Comparison of ENCODE assay signal across 14 mouse cellular contexts in genomic region chr13:99307930-99308359, GRCm38 (mm10). TPM values are rescaled to one million over a fixed set of nuclear protein-coding genes. Genes with fewer than 3 reads are reported as not detected.
A peak's percentile ranks its signal among the peaks of the same experiment; 100 is the strongest.
DNase-seq lines count a peak whose midpoint lies in the region; ATAC-seq and TF ChIP-seq lines count a peak whose summit lies in the region.
"Had no signal": no experiment of that assay in that cellular context is flagged by ENCODE, and none has a peak within 500 bp of the region (broad histone marks: within the 10 kb centered on the region; RNA-seq: fewer than 3 reads in every experiment).

No protein-coding gene starts in this region.

- peak; percentile 71 for DNase-seq in kidney, adult 2 months
- no peak for DNase-seq in kidney, postnatal 25 days
- DNase-seq in Patski (ENCODE audit: low read depth, low spot score): peak; percentile 78
- peak; percentile 56 to 60 for DNase-seq in heart, adult 9 months (ENCODE audit: low spot score in 2 of 2)
- peak; percentile 65 for DNase-seq in kidney, postnatal 14 days
- no peak for DNase-seq in ovary, postnatal 10 days (ENCODE audit: low spot score)
- no peak for DNase-seq in left cerebral cortex, adult 2 months (ENCODE audit: extremely low spot score in 1 of 2, low spot score in 2 of 2)
- DNase-seq: cerebellum, postnatal 14 days; retina, postnatal 1 day had no signal

- in situ Hi-C loops in Patski (cut with MboI; ENCODE audit: low pct_unique_long_range_greater_than_20kb): loop anchor here (5.0 kb wide), 1 partner anchor 131 kb away; no protein-coding TSS in a partner anchor

- WGBS in kidney, adult 2 months: 53% methylated on average over 5 of the region's 5 CpGs

- POLR2A ChIA-PET in Patski (lab: Charles Lee): no interaction called here

- TF ChIP-seq CTCF in kidney, adult 2 months (conservative IDR thresholded peaks at IDR 0.05; ENCODE audit: insufficient read depth, insufficient read length, low read depth, low read length): no peak
- TF ChIP-seq CTCF in Patski (IDR thresholded peaks at IDR 0.05): no peak
- TF ChIP-seq CTCF in left cerebral cortex, adult 2 months (IDR thresholded peaks at IDR 0.05): no peak

- H3K4me3 ChIP-seq in kidney, adult 2 months (ENCODE audit: insufficient read depth, low read depth, low read length): no peak overlapping the region
- no peak overlapping the region for H3K4me3 ChIP-seq in left cerebral cortex, adult 2 months
- H3K4me3 ChIP-seq: forebrain, embryonic 10.5 days had no signal

- no peak overlapping the region for H3K27ac ChIP-seq in kidney, adult 2 months (ENCODE audit: insufficient read depth, low read depth, low read length)
- H3K27ac ChIP-seq in left cerebral cortex, adult 2 months: no peak overlapping the region
- H3K27ac ChIP-seq: forebrain, embryonic 10.5 days; hindbrain, embryonic 14.5 days; liver, embryonic 14.5 days had no signal

- intact Hi-C loops in left cerebral cortex, adult 2 months (cut with DNase I): no loop called here

- no peaks in the 10 kb centered on the region for H3K27me3 ChIP-seq in kidney, adult 2 months (replicated peaks; ENCODE audit: control insufficient read depth, insufficient read depth, low read length)
- no peaks in the 10 kb centered on the region for H3K27me3 ChIP-seq in Patski

- CTCF ChIA-PET in Patski (lab: Charles Lee): interaction anchor here (1.6 kb wide), 1 partner anchor 142 kb away, joined by 4 read pairs; no protein-coding TSS in a partner anchor

- no peak for TF ChIP-seq POLR2A in kidney, adult 2 months (IDR thresholded peaks at IDR 0.05; ENCODE audit: low read depth, low read length)

- no peaks in the 10 kb centered on the region for H3K36me3 ChIP-seq in kidney, adult 2 months (ENCODE audit: control insufficient read depth, insufficient read depth, low read length)
- H3K36me3 ChIP-seq: forebrain, embryonic 10.5 days; G1E had no signal

- ATAC-seq in Patski: peak; percentile 74
- no peak for ATAC-seq in frontal cortex, adult (ENCODE audit: low TSS enrichment)

- no peaks in the 10 kb centered on the region for H3K4me1 ChIP-seq in kidney, adult 2 months (ENCODE audit: control insufficient read depth, insufficient read depth, low read length)

RNA-seq across cellular contexts. Expression of gene Ptcd2, which starts 36.6 kb away (rescaled TPM):
- polyA plus RNA-seq in kidney, adult 2 months (2012; rRNA removed): 27.3 and 29.4 TPM in 2 replicates
- 37.3 TPM for polyA plus RNA-seq in Patski (2021)
- 10 to 100 TPM; 33.3 to 34.5 TPM for total RNA-seq in left cerebral cortex, adult 2 months (2021)

RNA-seq across cellular contexts. Expression of gene Mrps27, which starts 36.6 kb away (rescaled TPM):
- polyA plus RNA-seq in kidney, adult 2 months (2012; rRNA removed): 24.2 and 26.7 TPM in 2 replicates
- polyA plus RNA-seq in Patski (2021): 37.7 TPM
- 10 to 100 TPM; 25.1 to 28.3 TPM for total RNA-seq in left cerebral cortex, adult 2 months (2021)

Comparison
In these comparisons a context has a peak if more than half of its experiments do, and no peak if none do; other contexts are left out.
1. DNase-seq: peak in kidney, adult 2 months (single experiment), Patski (single experiment), heart, adult 9 months (2 of 2) and kidney, postnatal 14 days (single experiment); none in kidney, postnatal 25 days (0 of 2), ovary, postnatal 10 days (single experiment) and left cerebral cortex, adult 2 months (0 of 2).